Mouse (Mus musculus): ENCODE measurements around the gene Hic2. TPM values are rescaled to one million over a fixed set of nuclear protein-coding genes. Genes with fewer than 3 reads are reported as not detected.

Gene Hic2
- polyA plus RNA-seq (2012; rRNA removed) = 4.2 and 4.3 TPM in 2 replicates

GRCm38 (mm10) chr16:17232794-17233701 lies at the start of gene Hic2:
Hic2 (plus strand) TSS chr16:17233572.

GRCm38 (mm10) chr16:17202549-17202948 lies 30.8 kb upstream of the Hic2 start, which contains the start of gene Ube2l3:
Ube2l3 (minus strand) TSS chr16:17202649.

GRCm38 (mm10) chr16:17208389-17209361 lies 24.7 kb upstream of the Hic2 start, which contains the start of gene Rimbp3:
Rimbp3 (plus strand) TSS chr16:17208603.

DNA sequence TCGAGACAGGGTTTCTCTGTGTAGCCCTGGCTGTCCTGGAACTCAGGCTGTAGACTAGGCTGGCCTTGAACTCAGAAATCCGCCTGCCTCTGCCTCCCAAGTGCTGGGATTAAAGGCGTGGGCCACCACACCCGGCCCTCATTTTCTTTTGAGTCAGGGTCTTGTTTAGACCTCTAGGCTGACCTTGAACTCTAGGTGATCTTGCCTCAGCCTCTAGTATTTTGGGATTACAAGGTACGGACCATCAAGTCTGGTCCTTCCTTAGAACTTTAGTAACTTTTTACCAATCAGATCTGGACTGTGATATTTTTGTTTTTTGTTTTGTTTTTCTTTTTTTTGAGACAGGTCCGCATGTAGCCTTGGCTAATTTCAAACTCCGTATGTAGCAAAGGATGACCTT lies 42.3 kb downstream of the Hic2 start, which contains the start of gene Tmem191c:
Tmem191c (plus strand) TSS at position 357 of the 400 bp plus-strand sequence.

Other genes starting within 250 kb of the Hic2 start
- gene Ypel1, start 163.9 kb upstream of the Hic2 start, polyA plus RNA-seq (2012; rRNA removed) = 0.49 and 0.68 TPM in 2 replicates
- gene Ppil2, start 122.3 kb upstream of the Hic2 start, polyA plus RNA-seq (2012; rRNA removed) = 69.8 and 71.2 TPM in 2 replicates
- gene 2610318N02Rik, start 108.4 kb upstream of the Hic2 start, polyA plus RNA-seq (2012; rRNA removed) = 6.8 and 8.1 TPM in 2 replicates
- 113 and 133 TPM in 2 replicates for gene Sdf2l1, start 101.2 kb upstream of the Hic2 start, polyA plus RNA-seq (2012; rRNA removed)
- 67.1 and 81.4 TPM in 2 replicates for gene Ydjc, start 89.0 kb upstream of the Hic2 start, polyA plus RNA-seq (2012; rRNA removed)
- 11.6 and 13.3 TPM in 2 replicates for gene Ccdc116, start 86.3 kb upstream of the Hic2 start, polyA plus RNA-seq (2012; rRNA removed)
- gene Ube2l3, start 30.9 kb upstream of the Hic2 start, polyA plus RNA-seq (2012; rRNA removed) = 53.5 and 63.4 TPM in 2 replicates
- gene Rimbp3, start 25.0 kb upstream of the Hic2 start, polyA plus RNA-seq (2012; rRNA removed) = 0.16 and 0.17 TPM in 2 replicates
- gene Tmem191c, start 42.5 kb downstream of the Hic2 start, polyA plus RNA-seq (2012; rRNA removed) = 17.5 and 19.0 TPM in 2 replicates
- gene Serpind1, start 97.8 kb downstream of the Hic2 start, polyA plus RNA-seq (2012; rRNA removed) = 0.05 and 0.16 TPM in 2 replicates
- 4.3 and 4.5 TPM in 2 replicates for gene Snap29, start 172.4 kb downstream of the Hic2 start, polyA plus RNA-seq (2012; rRNA removed)
- gene Pi4ka, start 172.7 kb downstream of the Hic2 start, polyA plus RNA-seq (2012; rRNA removed) = 37.9 and 39.7 TPM in 2 replicates
- gene Crkl, start 218.4 kb downstream of the Hic2 start, polyA plus RNA-seq (2012; rRNA removed) = 40.0 and 48.0 TPM in 2 replicates

All from colon, adult 2 months (tissue).